Mouse (Mus musculus): ENCODE measurements around the gene Snta1. TPM values are rescaled to one million over a fixed set of nuclear protein-coding genes. Genes with fewer than 3 reads are reported as not detected.

Snta1 gene
- polyA plus RNA-seq, 1 experiment: not detected

- no peak for TF ChIP-seq GATA1 (IDR thresholded peaks at IDR 0.05; ENCODE audit: low read length)
Observed at GRCm38 (mm10) chr2:154339356-154339755, 68.5 kb downstream of the Snta1 start.

- TF ChIP-seq GATA1 (IDR thresholded peaks at IDR 0.05; ENCODE audit: low read length): no peak
Observed at GRCm38 (mm10) chr2:154338161-154338560, 69.7 kb downstream of the Snta1 start.

- no peak for TF ChIP-seq GATA1 (IDR thresholded peaks at IDR 0.05; ENCODE audit: low read length)
Observed at GRCm38 (mm10) chr2:154335572-154335971, 72.3 kb downstream of the Snta1 start.

- TF ChIP-seq GATA1 (IDR thresholded peaks at IDR 0.05; ENCODE audit: low read length): no peak
Observed at GRCm38 (mm10) chr2:154326852-154327251, 81.0 kb downstream of the Snta1 start.

Other genes with a start within 250 kb of the Snta1 start
- not detected in 2 replicates for gene Bpifa5, start 245.5 kb downstream of the Snta1 start, polyA plus RNA-seq (2012)
- not detected in 2 replicates for gene Bpifb1, start 217.3 kb downstream of the Snta1 start, polyA plus RNA-seq (2012)
- gene Bpifb5, start 184.4 kb downstream of the Snta1 start, polyA plus RNA-seq (2012): not detected in 2 replicates
- not detected in 2 replicates for gene Bpifb9a, start 150.2 kb downstream of the Snta1 start, polyA plus RNA-seq (2012)
- gene Bpifb9b, start 100.9 kb downstream of the Snta1 start, polyA plus RNA-seq (2012): not detected in 2 replicates
- 0.73 and 1.9 TPM in 2 replicates for gene Cdk5rap1, start 35.1 kb downstream of the Snta1 start, polyA plus RNA-seq (2012)
- 8.8 and 12.1 TPM in 2 replicates for gene Cbfa2t2, start 28.4 kb upstream of the Snta1 start, polyA plus RNA-seq (2012)
- 0.27 TPM in 1 of 2 replicates, not detected in the other for gene 1700003F12Rik, start 139.0 kb upstream of the Snta1 start, polyA plus RNA-seq (2012)
- gene Actl10, start 143.7 kb upstream of the Snta1 start, polyA plus RNA-seq (2012): 0.06 TPM in 1 of 2 replicates, not detected in the other
- gene Necab3, start 150.8 kb upstream of the Snta1 start, polyA plus RNA-seq (2012): 4.0 and 5.2 TPM in 2 replicates
- 77.0 and 90.7 TPM in 2 replicates for gene E2f1, start 161.8 kb upstream of the Snta1 start, polyA plus RNA-seq (2012)
- 7.7 and 9.0 TPM in 2 replicates for gene Pxmp4, start 195.6 kb upstream of the Snta1 start, polyA plus RNA-seq (2012)
- 8.9 and 10.5 TPM in 2 replicates for gene Zfp341, start 205.2 kb upstream of the Snta1 start, polyA plus RNA-seq (2012)
- 1.0 and 1.7 TPM in 2 replicates for gene 4930519P11Rik, start 205.3 kb upstream of the Snta1 start, polyA plus RNA-seq (2012)
- 127 and 144 TPM in 2 replicates for gene Chmp4b, start 243.6 kb upstream of the Snta1 start, polyA plus RNA-seq (2012)